Mouse (Mus musculus) hindbrain, embryonic 16.5 days (tissue): ENCODE results near the gene Cd6. TPM values are rescaled to one million over a fixed set of nuclear protein-coding genes. Genes with fewer than 3 reads are reported as not detected.

Experiments
- ATAC-seq: fragments of 200-750 bp; cut with Nextera tagmentation; 2 replicates; pipeline ENCODE4 v1.8.0; 2017; ENCODE audit warnings: moderate TSS enrichment, moderate library complexity
- H3K27ac ChIP-seq: fragments of 300-500 bp; sonication (generic); 2 replicates; pipeline ENCODE4 v1.5.1; 2014; ENCODE audit warnings: low read depth, mild to moderate bottlenecking, control low read depth, low read length, moderate library complexity
- H3K27me3 ChIP-seq: fragments of 300-500 bp; sonication (generic); replicated peaks from 2 replicates; pipeline ENCODE4 v1.6.1; 2014; ENCODE audit warnings: low read length; ENCODE audit not compliant: control insufficient read depth, insufficient read depth
- H3K36me3 ChIP-seq: fragments of 300-500 bp; sonication (generic); 2 replicates; pipeline ENCODE4 v1.6.1; 2014; ENCODE audit warnings: mild to moderate bottlenecking, low read length, moderate library complexity, mixed read lengths; ENCODE audit not compliant: control insufficient read depth, insufficient read depth
- H3K4me1 ChIP-seq: fragments of 300-500 bp; sonication (generic); 2 replicates; pipeline ENCODE4 v1.6.1; 2014; ENCODE audit warnings: low read depth, low read length; ENCODE audit not compliant: control insufficient read depth, insufficient read depth
- H3K4me2 ChIP-seq: fragments of 300-500 bp; sonication (generic); 2 replicates; pipeline ENCODE4 v1.6.1; 2014; ENCODE audit warnings: mild to moderate bottlenecking, low read length, control low read depth, moderate library complexity
- H3K4me3 ChIP-seq: fragments of 300-500 bp; sonication (generic); 2 replicates; pipeline ENCODE4 v1.5.1; 2014; ENCODE audit warnings: mild to moderate bottlenecking, low read length, control low read depth, moderate library complexity
- H3K9ac ChIP-seq: fragments of 300-500 bp; sonication (generic); 2 replicates; pipeline ENCODE4 v1.6.1; 2014; ENCODE audit warnings: low read depth, mild to moderate bottlenecking, control low read depth, low read length, moderate library complexity
- H3K9me3 ChIP-seq: fragments of 300-500 bp; sonication (generic); 2 replicates; pipeline ENCODE4 v1.6.1; 2014; ENCODE audit warnings: mild to moderate bottlenecking, low read length, moderate library complexity; ENCODE audit not compliant: control insufficient read depth
- WGBS: fragments of 180-500 bp; shearing (Covaris S2); extraction: QIAGEN DNeasy Blood & Tissue Kit; methylation state at CpG from one replicate; pipeline ENCODE4 v1.1.7; 2014; 5-methylcytosine and 5-hydroxymethylcytosine counted together
- polyA plus RNA-seq: library from polyadenylated mRNA; unstranded; fragments of >200 nt; fragmentation: Nextera tagmentation; extraction: Ambion mirVana; gene quantifications from 2 replicates; pipeline ENCODE4 v1.2.1, GENCODE M21; 2015

The Cd6 gene
- polyA plus RNA-seq, 1 experiment from 2014 or later = not detected

GRCm38 (mm10) chr19:10761794-10762415 lies 68.0 kb downstream of the Cd6 start:
- no peak for ATAC-seq
- WGBS = 83% methylated on average over 8 of the region's 8 CpGs
- H3K27me3 ChIP-seq = no peaks in the 10 kb centered on the region

GRCm38 (mm10) chr19:10759983-10760831 lies 69.7 kb downstream of the Cd6 start:
- H3K36me3 ChIP-seq = no peaks in the 10 kb centered on the region
- H3K4me2 ChIP-seq = no peak overlapping the region
- no peaks in the 10 kb centered on the region for H3K27me3 ChIP-seq
- H3K9me3 ChIP-seq = no peaks in the 10 kb centered on the region
- H3K9ac ChIP-seq = no peak overlapping the region
- ATAC-seq = no peak
- no peak overlapping the region for H3K27ac ChIP-seq
- 83% methylated on average over 9 of the region's 9 CpGs for WGBS
- no peak overlapping the region for H3K4me3 ChIP-seq
- H3K4me1 ChIP-seq = no peaks in the 10 kb centered on the region; the same call in 1 of the 2 replicates

More at GRCm38 (mm10) chr19:10761794-10762415, 68.0 kb downstream of the Cd6 start:
- H3K27ac ChIP-seq = no peak overlapping the region
- H3K4me3 ChIP-seq = no peak overlapping the region
- H3K4me2 ChIP-seq = no peak overlapping the region
- H3K36me3 ChIP-seq = no peaks in the 10 kb centered on the region
- H3K9ac ChIP-seq = no peak overlapping the region
- H3K9me3 ChIP-seq = no peaks in the 10 kb centered on the region
- H3K4me1 ChIP-seq = no peaks in the 10 kb centered on the region; the same call in 1 of the 2 replicates

DNA sequence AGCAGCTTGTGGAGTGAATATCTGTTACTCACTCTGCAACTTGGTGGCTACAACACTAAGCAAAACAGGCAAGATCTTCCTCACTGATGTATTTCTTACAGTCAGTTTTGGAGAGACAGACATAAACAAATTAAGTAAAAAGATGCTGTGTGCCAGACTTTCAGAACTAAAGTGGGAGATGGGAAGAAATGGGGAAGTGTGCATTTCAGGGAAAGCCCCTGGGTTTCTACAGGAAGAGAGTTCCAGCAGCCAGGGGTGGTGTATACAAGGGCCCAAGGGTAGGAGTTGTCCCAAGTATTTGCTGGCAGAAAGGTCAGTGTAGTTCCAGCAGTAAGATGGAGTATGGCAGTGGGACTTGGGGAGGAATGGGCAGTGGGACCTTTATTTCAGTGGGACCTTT lies 70.3 kb downstream of the Cd6 start:
- Histone ChIP-seq H3K4me2 (no peak overlapping the region), H3K9me3 (no peaks in the 10 kb centered on the region), H3K9ac (no peak overlapping the region), H3K27me3 (no peaks in the 10 kb centered on the region), H3K27ac (no peak overlapping the region), H3K36me3 (no peaks in the 10 kb centered on the region), H3K4me3 (no peak overlapping the region), H3K4me1 (no peaks in the 10 kb centered on the region; the same call in 1 of the 2 replicates)
- ATAC-seq = no peak

DNA sequence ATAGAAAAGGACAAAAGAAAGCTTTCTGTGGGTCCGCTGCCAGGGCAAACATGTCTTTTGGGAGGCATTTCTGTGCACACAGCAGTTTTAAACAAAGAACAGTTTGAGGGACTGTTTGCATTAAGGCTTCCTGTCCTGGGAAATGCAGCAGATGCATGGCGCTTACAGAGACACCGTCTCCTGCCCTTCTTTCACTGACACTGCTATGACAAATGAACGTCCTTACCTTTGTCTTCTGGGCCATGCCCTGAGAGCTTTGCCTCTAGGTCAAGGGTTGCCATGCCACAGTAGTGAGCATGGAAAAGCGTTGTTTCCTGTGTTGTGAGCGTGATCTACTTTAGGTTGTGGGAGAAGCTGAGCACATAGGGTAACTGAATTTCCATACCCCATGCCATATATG lies 71.2 kb downstream of the Cd6 start:
- H3K27me3 ChIP-seq = no peaks in the 10 kb centered on the region
- 39% methylated on average over 6 of the region's 6 CpGs for WGBS
- H3K36me3 ChIP-seq = no peaks in the 10 kb centered on the region
- no peak overlapping the region for H3K4me3 ChIP-seq
- H3K9me3 ChIP-seq = no peaks in the 10 kb centered on the region
- no peak overlapping the region for H3K27ac ChIP-seq
- no peaks in the 10 kb centered on the region; the same call in 1 of the 2 replicates for H3K4me1 ChIP-seq
- H3K4me2 ChIP-seq = no peak overlapping the region
- H3K9ac ChIP-seq = no peak overlapping the region; the same call in 1 of the 2 replicates
- ATAC-seq = no peak

- Histone ChIP-seq H3K36me3 (no peaks in the 10 kb centered on the region), H3K27me3 (no peaks in the 10 kb centered on the region), H3K4me2 (no peak overlapping the region), H3K9me3 (no peaks in the 10 kb centered on the region), H3K27ac (no peak overlapping the region), H3K4me1 (no peaks in the 10 kb centered on the region; the same call in 1 of the 2 replicates), H3K4me3 (no peak overlapping the region), H3K9ac (no peak overlapping the region)
- WGBS = 93% methylated on average over 2 of the region's 2 CpGs
- no peak for ATAC-seq
Measured at GRCm38 (mm10) chr19:10757526-10757925, 72.3 kb downstream of the Cd6 start.

DNA sequence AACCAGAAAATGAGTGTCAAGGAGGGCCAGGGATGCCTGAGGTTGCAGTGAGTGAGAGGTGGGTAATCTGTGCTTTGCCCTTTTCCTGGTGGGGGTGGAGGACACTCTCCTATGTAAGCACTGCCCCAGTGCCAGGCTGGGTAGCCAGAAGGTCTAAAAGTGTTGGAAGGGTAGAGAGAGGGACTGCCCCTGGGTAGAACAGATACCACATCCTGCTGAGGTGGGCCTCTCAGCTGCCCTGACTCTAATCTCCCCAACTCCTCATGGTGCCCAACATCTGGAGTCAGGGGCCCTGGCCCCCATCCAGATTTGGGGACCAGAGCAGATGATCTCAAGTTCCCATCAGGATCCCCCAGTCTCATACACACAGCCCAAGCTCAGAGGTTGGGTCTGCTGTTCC lies 72.7 kb downstream of the Cd6 start:
- no peaks in the 10 kb centered on the region; the same call in 1 of the 2 replicates for H3K4me1 ChIP-seq
- no peaks in the 10 kb centered on the region for H3K36me3 ChIP-seq
- no peak for ATAC-seq
- H3K4me2 ChIP-seq = no peak overlapping the region
- H3K27me3 ChIP-seq = no peaks in the 10 kb centered on the region
- H3K4me3 ChIP-seq = no peak overlapping the region
- H3K9ac ChIP-seq = no peak overlapping the region
- no peak overlapping the region for H3K27ac ChIP-seq
- no peaks in the 10 kb centered on the region for H3K9me3 ChIP-seq

GRCm38 (mm10) chr19:10752646-10753045 lies 77.2 kb downstream of the Cd6 start:
- H3K27me3 ChIP-seq = no peaks in the 10 kb centered on the region
- no peaks in the 10 kb centered on the region for H3K9me3 ChIP-seq
- H3K4me1 ChIP-seq = no peaks in the 10 kb centered on the region; the same call in 1 of the 2 replicates
- ATAC-seq = no peak
- no peak overlapping the region for H3K4me3 ChIP-seq
- no peak overlapping the region for H3K9ac ChIP-seq
- H3K36me3 ChIP-seq = no peaks in the 10 kb centered on the region
- WGBS = 95% methylated on average over 5 of the region's 5 CpGs
- H3K27ac ChIP-seq = no peak overlapping the region
- no peak overlapping the region for H3K4me2 ChIP-seq

DNA sequence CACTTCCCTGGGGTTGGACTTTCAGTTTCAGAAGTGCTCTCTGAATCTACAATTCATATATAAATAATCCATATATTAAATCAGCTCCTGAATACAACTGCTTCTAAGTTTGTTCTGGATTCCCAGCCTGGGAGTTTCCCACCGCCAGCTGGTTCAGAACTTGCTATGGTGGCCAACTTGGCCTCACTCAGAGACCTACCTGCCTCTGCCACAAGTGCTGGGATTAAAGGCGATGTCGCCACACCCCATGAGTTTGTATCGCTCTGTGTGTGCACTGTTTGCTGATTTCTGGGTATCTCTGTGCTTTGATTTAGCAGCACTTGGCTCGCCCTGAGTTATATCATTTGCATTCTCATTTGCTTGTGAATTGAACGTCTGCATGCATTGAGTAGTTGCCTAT lies 77.8 kb downstream of the Cd6 start:
- WGBS = 86% methylated on average over 6 of the region's 6 CpGs
- ATAC-seq = no peak
- Histone ChIP-seq H3K4me3 (no peak overlapping the region), H3K9ac (no peak overlapping the region), H3K27me3 (no peaks in the 10 kb centered on the region), H3K4me1 (no peaks in the 10 kb centered on the region; the same call in 1 of the 2 replicates), H3K9me3 (no peaks in the 10 kb centered on the region), H3K36me3 (no peaks in the 10 kb centered on the region), H3K4me2 (no peak overlapping the region), H3K27ac (no peak overlapping the region)

- no peak overlapping the region for H3K4me3 ChIP-seq
- no peaks in the 10 kb centered on the region; the same call in 1 of the 2 replicates for H3K4me1 ChIP-seq
- 82% methylated on average over 1 of the region's 1 CpGs for WGBS
- H3K27me3 ChIP-seq = no peaks in the 10 kb centered on the region
- H3K9ac ChIP-seq = no peak overlapping the region
- H3K36me3 ChIP-seq = no peaks in the 10 kb centered on the region
- ATAC-seq = no peak
- no peak overlapping the region for H3K27ac ChIP-seq
- no peak overlapping the region for H3K4me2 ChIP-seq
- H3K9me3 ChIP-seq = no peaks in the 10 kb centered on the region
Measured at GRCm38 (mm10) chr19:10751607-10752006, 78.3 kb downstream of the Cd6 start.
